Mouse (Mus musculus) spleen, adult 2 months (tissue): ENCODE data around the gene Clp1.

ENCODE experiments used
- CTCF ChIP-seq: fragments of 200-500 bp; IDR thresholded peaks from 2 replicates; pipeline ENCODE4 v1.5.1; 2011; ENCODE audit warnings: mild to moderate bottlenecking, inconsistent platforms; ENCODE audit not compliant: insufficient read depth, insufficient read length, insufficient replicate concordance; ENCODE audit errors: extremely low read depth
- POLR2A ChIP-seq: fragments of 200-500 bp; IDR thresholded peaks from 2 replicates; pipeline ENCODE4 v1.6.1; 2011; ENCODE audit warnings: low read depth, low read length, inconsistent platforms

GRCm38 (mm10) chr2:84743561-84743960, 16.4 kb upstream of the Clp1 start, which contains the start of gene Gm19426:
- TF ChIP-seq CTCF (no peak), POLR2A (no peak)
